Mouse (Mus musculus): ENCODE data around the gene Stk24.
A peak's percentile ranks its signal among the peaks of the same experiment; 100 is the strongest.

The Stk24 gene

DNA sequence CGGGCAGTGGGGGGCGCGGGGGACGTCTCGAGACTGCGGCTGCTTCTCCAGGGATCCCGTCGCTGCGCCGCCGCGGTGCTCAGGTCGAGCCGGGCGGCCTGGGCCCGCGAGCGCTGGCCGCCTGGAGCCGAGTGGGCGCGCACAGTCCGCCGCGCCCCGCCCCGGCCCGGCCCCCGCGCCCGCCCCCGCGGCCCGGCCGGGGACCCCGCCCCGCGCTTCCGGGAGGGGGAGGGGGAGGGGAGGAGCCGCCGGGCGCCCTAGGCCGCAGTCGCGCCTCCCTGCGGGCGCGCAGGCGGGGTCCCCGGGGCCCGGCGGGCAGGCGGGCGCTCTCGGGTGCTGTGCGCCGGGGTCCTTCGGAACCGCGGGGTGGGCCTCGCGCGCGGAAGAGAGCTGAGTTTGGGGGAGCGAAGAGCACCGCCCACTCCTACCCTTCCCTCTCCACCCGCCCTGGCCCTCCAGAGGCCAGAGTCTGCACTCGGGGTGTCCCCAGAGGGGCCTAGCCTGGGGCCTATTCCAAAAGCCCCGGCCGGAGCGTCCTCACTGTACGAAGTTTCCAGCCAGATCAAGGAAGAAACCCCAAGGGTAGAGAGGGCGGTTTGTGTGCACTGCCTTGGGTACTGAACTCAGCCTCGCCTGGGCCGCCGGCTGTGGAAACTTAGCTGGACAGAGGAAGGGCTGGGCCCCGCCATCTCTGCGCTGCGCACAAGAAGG, 540 bp downstream of the Stk24 start:
- peak; percentile 44 to 71 for DNase-seq (ENCODE audit: low spot score in 2 of 2)

DNA sequence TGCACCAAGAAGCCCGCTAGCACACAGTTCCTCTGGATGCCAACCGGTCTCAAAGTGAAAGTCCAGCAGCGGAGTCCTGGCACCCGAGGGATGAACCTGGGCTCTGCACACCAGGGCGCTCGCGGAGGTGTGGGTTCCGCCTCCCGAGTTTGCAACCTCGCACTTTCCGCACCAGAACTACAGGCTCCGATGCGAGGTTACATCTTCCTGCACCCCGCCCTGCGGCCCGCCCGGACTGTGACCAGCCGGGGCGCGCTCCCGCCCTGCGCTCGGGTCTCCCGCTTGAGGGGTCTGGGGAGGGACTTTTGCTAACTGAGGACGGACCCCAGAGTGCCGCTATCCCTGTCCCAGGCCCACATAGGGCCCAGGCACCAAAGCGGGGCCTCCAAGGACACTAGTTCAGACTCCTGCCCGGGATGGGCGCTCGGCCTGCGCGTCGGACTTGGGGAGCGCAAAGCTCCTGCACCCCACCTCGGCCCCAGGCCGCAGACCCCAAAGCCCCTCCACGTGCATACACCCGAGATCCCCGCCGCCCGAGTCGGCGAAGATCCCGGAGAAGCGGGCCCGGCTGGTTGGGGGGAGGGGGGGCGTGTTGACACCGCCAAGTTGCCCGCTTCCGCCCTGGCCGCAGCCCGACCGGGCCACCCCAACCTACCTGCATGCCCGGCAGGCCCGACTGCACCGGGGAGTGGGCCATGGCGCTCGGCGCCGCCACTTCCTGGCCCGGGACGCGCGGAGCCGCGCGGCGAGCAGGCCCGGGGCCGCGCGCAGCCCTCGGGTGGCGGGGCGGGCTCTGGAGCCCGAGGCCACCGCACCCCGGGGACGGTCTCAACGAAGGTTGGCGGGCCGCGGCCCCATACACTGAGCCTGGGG, 1.3 kb downstream of the Stk24 start:
- peak in 1 of 2 experiments; percentile 34 for DNase-seq (ENCODE audit: low spot score in 2 of 2)

DNA sequence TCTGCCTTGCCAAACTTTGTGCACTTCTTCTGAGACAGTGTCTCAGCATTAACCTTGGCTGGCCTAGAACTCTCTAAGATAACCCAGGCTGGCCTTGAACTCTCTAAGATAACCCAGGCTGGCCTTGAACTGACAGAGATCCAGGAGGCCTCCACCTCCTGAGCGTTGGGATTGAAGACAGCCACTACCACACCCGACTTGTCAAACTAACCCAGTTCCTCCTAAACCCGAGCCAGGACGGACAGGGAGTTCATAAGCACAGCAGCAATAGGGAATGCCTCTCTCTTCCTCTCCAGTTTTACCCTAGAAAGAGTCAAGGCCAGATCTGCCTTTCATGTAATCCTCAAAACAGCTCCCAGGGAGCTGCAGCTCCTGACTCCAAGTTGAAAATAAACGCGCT, 3.2 kb downstream of the Stk24 start:
- DNase-seq (ENCODE audit: low spot score in 2 of 2): no peak

DNA sequence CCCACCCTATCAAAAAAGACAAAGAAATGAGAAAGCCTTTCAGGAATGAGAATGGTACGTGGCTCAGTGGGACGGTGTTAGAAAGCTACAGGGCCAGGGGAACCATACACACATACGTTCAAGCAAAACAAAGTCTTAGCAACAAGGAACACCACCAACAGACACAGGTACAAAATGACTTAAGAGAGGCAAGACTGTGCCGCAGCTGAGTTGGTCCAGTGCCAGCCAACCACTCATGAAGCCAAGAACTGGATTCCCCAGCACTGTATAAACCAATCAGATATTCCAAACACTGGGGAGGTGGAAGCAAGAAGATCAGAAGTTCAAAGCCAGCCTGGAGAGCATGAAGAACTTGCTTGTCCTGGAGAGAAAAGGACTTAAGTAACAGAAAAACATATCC, 5.9 kb downstream of the Stk24 start:
- DNase-seq (ENCODE audit: low spot score in 2 of 2): no peak

DNA sequence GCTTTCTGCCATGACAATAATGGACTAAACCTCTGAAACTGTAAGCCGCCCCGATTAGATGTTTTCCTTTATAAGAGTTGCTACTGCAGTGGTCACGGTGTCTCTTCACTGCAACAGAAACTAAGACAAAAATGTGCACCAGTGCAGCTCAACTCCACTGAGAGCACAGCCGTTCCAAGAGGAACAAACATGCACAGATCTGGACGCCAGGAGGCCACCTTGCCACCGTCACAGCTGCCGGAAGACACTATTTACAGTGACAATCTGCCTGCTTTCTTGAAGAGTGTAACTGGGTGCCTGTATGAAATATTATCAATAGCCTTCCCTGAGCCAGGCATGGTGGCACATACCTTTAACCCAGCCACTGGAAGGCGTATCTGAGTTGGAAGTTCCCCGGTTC, 6.8 kb downstream of the Stk24 start:
- no peak for DNase-seq (ENCODE audit: low spot score in 2 of 2)

DNA sequence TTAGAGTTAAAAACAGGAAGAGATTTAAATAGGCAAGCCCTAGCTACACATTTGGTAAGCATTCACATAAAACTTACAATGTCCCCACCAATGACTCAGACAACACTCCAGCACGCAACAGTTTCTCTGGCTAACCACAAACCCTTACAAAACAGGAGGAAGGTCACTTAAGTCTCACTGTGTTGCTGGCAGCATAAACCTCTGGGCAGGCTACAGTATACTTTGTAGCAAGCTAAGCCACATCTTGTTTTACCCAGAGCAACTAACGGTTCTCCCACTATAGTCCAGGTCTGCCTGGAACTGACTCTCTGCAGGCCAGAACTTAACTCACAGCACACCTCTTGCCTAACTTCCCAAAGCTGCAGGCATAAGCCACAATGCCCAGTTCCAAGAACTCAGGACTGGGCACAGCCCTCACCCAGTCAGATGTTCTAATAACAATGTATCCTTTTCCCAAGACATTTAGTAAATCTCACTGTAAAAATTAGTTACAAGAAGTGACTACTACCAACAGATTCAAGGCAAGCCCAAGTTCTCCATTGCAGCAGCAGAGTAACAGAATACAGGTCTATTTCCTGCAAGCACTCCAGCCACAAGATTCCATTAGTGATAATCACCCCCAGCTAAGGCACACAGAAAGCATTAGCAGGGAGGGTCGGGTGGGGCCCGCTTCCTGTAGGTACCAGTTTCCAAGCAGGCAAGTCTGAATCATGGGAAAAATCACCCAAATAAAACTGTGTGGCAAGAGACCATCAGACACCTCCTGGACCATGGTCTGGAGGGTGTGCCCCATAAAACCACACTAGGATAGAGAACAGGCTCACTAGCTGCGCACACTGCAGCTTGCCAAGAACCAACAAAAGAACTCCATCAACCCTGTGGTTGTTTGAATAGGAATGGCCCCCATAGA, 7.6 kb downstream of the Stk24 start:
- no peak for DNase-seq (ENCODE audit: low spot score in 2 of 2)

DNA sequence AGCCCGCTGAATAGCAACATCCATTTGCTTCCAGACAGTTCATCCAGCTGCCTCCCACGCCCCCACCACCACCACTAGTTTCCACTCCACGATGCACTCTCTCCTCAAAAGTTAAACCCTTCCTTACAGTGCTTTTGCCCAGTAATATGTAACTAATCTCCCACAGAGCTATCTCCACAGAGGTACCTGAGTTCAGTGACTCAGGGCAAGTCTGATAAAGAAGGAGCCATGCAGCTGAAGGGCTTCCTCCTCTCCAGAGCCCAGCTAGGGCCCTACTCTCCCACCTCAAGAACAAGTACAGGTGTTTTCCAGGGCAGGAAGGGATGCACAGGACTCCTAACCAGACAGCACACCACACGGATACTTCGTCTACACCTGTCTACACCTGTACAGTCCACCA, 10.4 kb downstream of the Stk24 start:
- DNase-seq (ENCODE audit: low spot score in 2 of 2): no peak

DNA sequence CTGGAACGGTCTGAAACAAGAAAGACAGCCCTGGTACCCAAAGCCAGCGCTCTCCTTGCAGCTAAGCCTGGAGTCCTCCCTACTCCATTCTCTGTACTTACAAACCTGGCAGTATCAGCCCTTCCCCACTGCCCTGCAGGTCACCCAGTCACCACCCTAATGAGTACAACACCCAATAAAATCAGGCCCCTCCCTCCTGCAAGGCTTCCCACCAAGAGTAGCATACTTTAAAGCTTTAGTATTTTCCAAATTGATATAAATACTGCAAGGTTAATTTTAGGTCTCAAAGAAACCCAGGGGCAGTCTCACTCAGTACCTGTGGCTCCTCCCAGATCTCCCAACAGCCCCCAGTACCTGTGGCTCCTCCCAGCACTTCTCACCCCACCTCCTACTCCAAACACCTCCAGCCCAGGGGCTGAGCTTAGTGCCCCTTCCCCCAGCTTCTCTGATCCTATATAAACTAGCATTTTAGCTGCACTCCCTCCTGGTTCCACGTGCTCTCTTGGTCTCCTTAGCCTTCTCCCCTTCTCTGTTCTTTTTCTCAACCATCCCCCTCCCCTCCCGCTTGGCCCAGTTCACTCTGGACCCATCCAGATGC, 11.6 kb downstream of the Stk24 start:
- no peak for DNase-seq (ENCODE audit: low spot score in 2 of 2)

DNA sequence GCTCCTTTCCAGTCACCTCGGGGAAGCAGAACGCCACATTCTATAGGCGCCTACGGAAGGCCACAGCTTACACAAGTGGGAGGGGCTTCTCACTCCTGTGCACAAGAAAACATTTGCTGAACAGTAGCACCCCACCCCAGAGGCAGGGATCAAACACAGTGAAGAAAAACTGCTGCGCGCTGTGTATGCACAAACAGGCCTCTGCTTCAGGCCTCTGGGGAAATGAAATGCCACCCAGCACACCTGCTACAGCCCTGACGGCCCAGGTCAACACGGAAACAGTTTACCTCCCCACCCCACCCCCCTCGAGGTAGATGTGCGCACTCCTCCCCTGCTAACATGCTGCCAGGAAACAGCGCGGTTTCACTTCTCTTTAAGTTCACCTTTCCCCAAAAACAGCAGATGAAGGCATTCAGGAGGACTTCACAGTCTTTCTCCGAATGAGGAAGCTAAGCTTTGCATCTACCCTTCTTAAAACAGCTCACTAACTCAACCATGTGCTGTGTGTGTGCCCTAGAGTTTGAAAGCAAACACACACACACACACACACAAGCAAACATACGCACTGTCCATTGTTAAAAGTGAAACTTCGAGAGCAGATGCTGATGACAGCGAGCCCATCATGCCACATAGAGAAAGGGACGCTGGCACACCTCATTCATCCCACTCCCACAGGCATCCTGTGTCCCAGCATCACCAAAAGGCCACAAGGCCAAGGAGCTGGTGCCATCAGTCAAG, 13.7 kb downstream of the Stk24 start:
- DNase-seq (ENCODE audit: low spot score in 2 of 2): no peak

DNA sequence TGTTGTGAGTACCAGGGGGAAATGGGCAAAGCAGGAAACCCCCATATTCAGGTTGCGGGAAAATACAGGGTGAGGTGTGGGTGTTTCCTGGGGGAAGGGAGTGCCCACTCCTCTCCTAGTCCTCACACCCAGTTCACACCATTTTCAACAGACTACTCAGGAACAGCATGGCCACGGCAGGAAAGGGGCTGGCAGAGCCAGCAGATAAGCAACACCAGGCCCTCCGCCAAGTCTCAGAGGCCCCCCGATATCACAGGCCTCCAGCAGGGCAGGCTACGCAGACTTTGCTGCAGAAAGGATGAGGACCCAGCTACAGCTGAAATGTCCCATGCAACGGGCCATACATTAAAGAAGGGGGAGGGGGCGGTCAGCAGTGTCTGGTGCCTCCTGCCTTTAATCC, 14.4 kb downstream of the Stk24 start:
- DNase-seq (ENCODE audit: low spot score in 2 of 2): no peak

DNA sequence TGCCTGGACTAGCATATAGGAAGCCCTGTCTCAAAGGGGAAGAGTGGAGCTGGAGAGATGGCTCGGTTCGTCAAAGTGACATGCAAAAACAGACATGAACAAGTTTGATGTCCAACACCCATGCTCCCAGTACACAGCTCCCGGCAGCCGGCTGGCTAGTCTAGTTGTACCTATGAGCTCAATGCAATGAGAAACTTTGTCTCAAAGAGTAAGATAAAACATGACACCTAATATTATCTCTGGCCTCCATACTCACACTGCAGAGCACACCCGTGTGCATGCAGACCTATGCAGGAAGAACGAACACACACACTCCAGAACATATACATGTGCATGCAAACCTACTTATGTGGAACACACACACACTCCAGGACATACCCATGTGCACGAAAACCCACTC, 15.5 kb downstream of the Stk24 start:
- no peak for DNase-seq (ENCODE audit: low spot score in 2 of 2)

DNA sequence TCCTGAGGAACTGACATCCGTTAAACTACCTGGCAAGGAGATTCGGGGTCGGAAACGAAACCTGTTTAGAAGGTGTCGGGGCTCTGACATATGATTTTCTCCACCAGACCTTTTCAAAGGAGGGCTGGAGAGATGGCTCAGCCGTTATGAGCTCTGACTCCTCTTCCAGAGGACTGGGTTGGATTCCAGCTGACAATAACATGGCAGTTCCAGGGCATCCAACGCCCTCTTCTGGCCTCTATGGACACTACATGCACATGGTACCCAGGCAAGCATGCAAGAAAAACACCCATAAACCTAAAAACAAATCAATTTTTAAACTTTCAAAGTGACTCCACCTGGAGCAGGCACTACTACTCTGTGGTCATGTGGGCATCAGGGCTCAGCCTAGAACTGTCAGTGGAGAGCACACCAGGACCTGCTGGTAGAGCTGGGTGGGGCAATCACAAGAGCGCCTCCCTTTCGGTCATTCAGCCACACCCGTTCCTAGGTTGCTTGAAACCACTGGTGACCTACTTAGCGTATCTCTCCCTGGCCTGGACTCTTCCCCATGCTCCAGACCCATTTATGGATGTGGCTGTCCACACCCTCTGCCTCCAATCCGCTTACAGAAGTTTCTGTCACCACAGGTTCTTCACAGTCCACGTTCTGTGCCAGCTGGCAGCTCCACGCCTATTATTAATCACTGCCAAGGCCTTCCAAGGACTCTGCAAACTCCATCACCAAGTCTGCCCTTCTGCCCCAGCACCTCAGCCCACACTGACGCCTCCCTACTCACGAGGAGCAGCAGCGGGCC, 18.3 kb downstream of the Stk24 start:
- no peak for DNase-seq (ENCODE audit: low spot score in 2 of 2)

DNA sequence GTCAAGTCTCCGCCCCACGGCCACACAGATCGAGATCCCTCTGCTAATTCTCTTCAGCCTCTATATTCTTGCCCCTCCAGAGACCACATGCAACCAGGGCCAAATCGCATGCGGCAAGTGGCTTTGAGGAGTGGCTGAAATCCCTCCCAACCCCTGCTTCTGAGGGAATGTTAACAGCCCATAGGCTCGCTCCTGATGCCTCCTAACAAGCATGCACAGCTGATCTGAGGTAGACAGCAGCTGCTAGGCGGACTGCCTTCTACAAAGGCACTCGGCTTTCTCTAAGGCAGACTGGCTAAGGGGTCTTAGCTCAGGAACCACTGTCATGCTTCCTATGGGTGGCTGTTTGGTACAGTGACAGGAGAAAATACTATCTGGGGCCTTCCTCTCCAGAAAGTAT, 20.0 kb downstream of the Stk24 start:
- DNase-seq (ENCODE audit: low spot score in 2 of 2): no peak

DNA sequence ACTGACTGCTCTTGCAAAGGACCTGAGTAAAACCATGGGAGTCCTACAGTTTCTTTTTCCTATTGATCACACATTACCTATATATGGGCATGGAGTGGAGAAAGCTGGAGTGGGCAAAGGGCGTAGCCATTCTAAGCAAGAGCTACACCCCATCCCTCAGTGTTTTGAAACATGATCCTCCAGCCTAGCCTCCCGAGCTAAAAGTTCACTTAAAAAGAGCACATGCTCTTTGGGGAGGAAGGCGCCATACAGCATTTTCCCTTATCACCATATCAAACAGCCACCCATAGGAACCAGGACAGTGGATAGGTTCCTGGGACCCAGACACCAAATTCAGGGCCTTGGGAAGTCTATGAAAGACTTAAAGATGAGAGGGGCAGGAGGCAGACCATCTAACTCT, 20.8 kb downstream of the Stk24 start:
- DNase-seq (ENCODE audit: low spot score in 2 of 2): no peak

DNA sequence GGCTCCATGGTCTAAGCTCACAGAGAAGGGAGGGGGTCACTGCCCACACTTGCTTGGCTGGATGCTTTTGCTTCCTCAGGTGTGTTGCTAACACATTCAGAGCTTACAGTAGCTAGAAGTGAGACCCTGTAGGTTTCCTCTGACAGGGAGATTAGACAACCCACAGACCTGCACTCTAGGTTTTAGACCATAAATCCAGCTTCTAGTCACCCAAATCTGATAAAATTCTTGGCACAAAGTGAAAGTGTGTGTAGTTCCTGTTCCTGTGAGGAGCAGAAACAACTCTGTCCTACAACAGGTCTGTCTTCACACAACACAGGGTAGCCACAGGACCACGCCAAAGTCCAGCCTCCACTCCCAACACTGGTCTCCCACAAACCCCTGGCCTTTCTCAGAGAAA, 21.5 kb downstream of the Stk24 start:
- DNase-seq (ENCODE audit: low spot score in 2 of 2): no peak

DNA sequence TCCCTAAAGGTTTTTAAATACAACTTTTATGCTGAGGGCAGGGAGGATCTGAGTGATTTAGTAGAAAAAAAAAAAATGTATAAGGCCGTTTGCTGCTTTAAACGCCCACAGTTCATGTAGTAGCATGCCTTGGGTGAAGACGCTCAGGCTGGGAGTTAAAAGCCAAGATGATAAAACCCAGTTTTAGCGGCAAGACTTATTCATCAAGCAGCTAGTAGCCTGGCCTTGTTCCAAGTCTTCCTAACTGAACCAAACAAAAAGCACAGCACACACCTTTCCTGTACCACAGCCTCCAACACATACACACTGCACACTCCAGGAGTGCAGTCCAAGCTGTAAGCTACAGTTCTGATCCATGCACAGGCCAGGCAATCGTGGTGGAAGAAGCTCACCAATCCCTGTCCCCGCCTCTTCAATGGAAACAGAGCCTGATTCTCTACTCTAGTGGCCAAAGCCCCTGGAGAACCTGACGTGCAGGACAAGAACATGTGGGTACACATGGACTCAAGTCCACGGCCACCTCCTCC, 23.4 kb downstream of the Stk24 start:
- no peak for DNase-seq (ENCODE audit: low spot score in 2 of 2)

DNA sequence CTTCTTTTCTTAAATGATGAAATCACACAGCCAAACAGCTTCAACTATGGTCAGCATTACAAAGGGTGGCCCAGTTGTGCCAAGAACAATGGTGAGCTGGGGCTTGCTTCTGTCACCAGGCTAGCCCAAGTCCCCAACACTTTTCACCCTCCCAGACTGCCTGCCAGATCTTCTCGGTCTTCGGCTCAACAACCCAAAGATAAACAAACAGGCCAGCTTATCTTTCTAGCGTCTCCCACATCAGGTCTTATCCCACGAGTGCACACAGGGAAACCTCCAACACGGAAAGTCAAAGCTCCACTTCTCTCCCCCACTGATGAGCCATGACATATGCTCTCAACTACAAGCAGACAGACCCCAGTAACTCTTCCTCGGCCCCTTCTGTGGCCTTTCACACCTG, 24.1 kb downstream of the Stk24 start:
- DNase-seq (ENCODE audit: low spot score in 2 of 2): no peak

DNA sequence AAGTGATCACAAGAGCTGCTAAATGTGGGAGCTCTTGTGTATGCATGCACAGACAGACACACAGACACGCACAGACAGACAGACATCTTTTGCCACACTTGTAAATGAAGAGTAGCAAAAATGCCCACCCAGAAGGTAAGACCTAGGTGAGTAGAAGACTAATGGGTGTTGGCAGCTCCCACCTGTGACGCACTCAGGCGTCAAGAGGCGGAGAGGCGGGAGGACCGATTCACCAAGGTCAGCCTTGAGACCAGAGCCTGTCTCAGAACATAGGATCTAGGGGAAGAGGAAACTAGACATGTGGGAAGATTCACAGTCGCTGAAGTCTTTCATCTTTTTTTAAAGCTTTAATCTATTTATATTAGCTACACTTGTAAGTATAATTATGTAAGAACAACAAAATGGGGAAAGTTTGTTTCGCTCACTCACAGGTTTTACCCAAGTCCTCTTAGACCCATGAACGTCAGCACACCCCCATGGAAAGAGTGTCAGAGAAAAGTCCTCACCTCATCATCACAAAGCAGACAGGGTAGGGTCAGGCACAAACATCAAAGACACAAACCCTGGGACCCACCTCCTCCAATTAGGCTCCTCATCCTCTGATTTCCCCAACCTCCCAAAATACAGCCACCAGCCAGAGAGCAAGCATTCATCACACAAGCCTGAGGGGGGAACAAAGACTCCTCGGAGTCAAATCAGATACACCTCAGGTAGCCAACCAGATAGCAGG, 26.0 kb downstream of the Stk24 start:
- DNase-seq (ENCODE audit: low spot score in 2 of 2): no peak

DNA sequence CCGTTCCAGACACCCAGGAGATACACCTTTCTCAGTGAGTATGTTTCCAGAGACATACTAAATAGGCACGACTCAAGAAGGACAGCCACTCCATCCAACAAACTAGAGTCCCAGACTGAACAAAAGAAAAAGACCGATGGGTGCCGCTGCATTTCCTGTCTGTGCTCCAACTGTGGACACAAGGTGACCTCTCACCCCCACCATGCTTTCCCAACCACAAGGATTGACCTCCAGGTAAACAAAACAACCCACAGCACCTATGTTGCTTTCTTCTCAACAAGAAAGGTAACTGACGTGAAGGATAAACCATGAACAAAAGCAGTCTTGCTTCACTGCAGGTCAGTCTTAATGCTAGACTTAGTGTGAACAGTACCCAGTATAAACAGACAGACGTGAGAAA, 27.1 kb downstream of the Stk24 start:
- DNase-seq (ENCODE audit: low spot score in 2 of 2): no peak
